Mouse (Mus musculus) cerebellum, adult 2 months (tissue): ENCODE data around the gene Ctc1. TPM values are rescaled to one million over a fixed set of nuclear protein-coding genes. Genes with fewer than 3 reads are reported as not detected.
A peak's percentile ranks its signal among the peaks of the same experiment; 100 is the strongest.

Source experiments
- DNase-seq, 2 experiments: peaks; one replicate each; pipeline ENCODE4 v3.0.0; 2021
- H3K27ac ChIP-seq: fragments of 200-500 bp; 2 replicates; pipeline ENCODE4 v1.5.1; 2012; ENCODE audit warnings: low read length, control low read depth, inconsistent platforms; ENCODE audit not compliant: insufficient read depth
- H3K27me3 ChIP-seq: fragments of 200-500 bp; 2 replicates; pipeline ENCODE4 v1.6.1; 2012; ENCODE audit warnings: inconsistent platforms, mild to moderate bottlenecking, low read length, moderate library complexity; ENCODE audit not compliant: control insufficient read depth, insufficient read depth
- H3K4me1 ChIP-seq: fragments of 200-500 bp; 2 replicates; pipeline ENCODE4 v1.6.1; 2011; ENCODE audit warnings: low read length; ENCODE audit not compliant: control insufficient read depth, insufficient read depth
- H3K4me3 ChIP-seq: fragments of 200-500 bp; replicated peaks from 2 replicates; pipeline ENCODE3; 2011; ENCODE audit warnings: mild to moderate bottlenecking, low read depth, low read length, control low read depth; ENCODE audit not compliant: insufficient read depth
- CTCF ChIP-seq: fragments of 200-500 bp; IDR thresholded peaks from 2 replicates; pipeline ENCODE4 v1.5.1; 2011; ENCODE audit warnings: low read depth, mild to moderate bottlenecking, control low read depth, low read length, moderate library complexity, borderline replicate concordance; ENCODE audit not compliant: insufficient read depth
- POLR2A ChIP-seq: fragments of 200-500 bp; IDR thresholded peaks from 2 replicates; pipeline ENCODE4 v1.6.1; 2011; ENCODE audit warnings: low read length, control low read depth, borderline replicate concordance; ENCODE audit not compliant: insufficient read depth
- WGBS: fragments of 180-500 bp; shearing (Covaris S2); methylation state at CpG from one replicate; pipeline ENCODE4 v1.1.7; 2018; 5-methylcytosine and 5-hydroxymethylcytosine counted together
- polyA plus RNA-seq: library from polyadenylated mRNA; depleted of rRNA; stranded (reverse); fragments of >200 nt; gene quantifications from 2 replicates; pipeline ENCODE4 v1.2.3, GENCODE M21; 2012

The Ctc1 gene
- polyA plus RNA-seq, 1 experiment, result 46.3 TPM

DNA sequence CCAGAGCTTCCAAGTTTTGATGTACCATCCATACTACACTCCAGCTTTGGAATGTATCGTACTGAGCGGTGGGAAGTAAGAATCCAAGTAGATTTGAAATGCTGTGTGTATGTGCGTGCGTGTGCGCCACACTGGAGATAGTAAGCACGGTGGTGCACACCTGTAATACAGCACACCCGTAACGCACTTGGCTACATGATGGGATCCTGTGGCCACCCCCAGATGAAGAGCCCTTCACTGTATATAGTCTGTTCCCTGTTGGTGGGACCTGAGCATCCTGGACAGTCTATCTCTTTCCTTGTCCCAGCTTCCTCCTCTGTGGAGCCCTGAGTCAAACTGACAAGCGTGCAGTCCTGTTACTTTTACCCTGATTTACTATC lies 30.7 kb downstream of the Ctc1 start:
- WGBS, result 23% methylated on average over 9 of the region's 9 CpGs
- no peaks in the 10 kb centered on the region for H3K4me1 ChIP-seq
- H3K27me3 ChIP-seq, result no peaks in the 10 kb centered on the region
- H3K4me3 ChIP-seq, result no peak overlapping the region
- H3K27ac ChIP-seq, result no peak overlapping the region
- TF ChIP-seq CTCF, result no peak
- no peak for TF ChIP-seq POLR2A
- no peak for DNase-seq

GRCm38 (mm10) chr11:69047592-69047991 lies 31.9 kb downstream of the Ctc1 start:
- TF ChIP-seq POLR2A (no peak), CTCF (no peak)
- DNase-seq, result no peak
- no peak overlapping the region for H3K27ac ChIP-seq
- no peaks in the 10 kb centered on the region for H3K27me3 ChIP-seq
- H3K4me3 ChIP-seq, result no peak overlapping the region
- H3K4me1 ChIP-seq, result no peaks in the 10 kb centered on the region
- WGBS, result 77% methylated on average over 12 of the region's 12 CpGs

- no peak for DNase-seq
- H3K27me3 ChIP-seq, result no peaks in the 10 kb centered on the region
- no peak overlapping the region for H3K27ac ChIP-seq
- 87% methylated on average over 14 of the region's 14 CpGs for WGBS
- TF ChIP-seq CTCF (no peak), POLR2A (no peak)
- no peak overlapping the region for H3K4me3 ChIP-seq
- H3K4me1 ChIP-seq, result no peaks in the 10 kb centered on the region
Measured at GRCm38 (mm10) chr11:69048151-69048550, 32.4 kb downstream of the Ctc1 start.

DNA sequence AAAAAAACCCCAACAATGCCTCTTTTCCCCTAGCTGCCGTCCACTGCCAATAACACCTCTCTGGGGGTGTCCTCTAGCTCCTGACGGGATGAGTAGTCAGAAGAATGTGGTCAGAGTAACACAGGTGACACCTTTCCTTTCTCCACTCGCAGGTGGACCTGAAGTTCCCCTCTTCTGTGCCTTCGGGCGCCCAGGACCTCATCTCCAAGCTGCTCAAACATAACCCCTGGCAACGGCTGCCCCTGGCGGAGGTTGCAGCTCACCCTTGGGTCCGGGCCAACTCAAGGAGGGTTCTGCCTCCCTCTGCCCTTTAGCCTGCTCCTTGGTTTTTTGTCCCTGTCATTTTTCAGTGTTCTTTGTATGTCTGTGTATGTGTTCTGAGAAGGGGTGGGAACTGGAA lies 35.0 kb downstream of the Ctc1 start:
- H3K27me3 ChIP-seq, result no peaks in the 10 kb centered on the region
- 63% methylated on average over 8 of the region's 8 CpGs for WGBS
- H3K27ac ChIP-seq, result no peak overlapping the region
- no peak for DNase-seq
- no peaks in the 10 kb centered on the region for H3K4me1 ChIP-seq
- TF ChIP-seq POLR2A, result no peak
- no peak for TF ChIP-seq CTCF
- no peak overlapping the region for H3K4me3 ChIP-seq

- H3K4me1 ChIP-seq, result no peaks in the 10 kb centered on the region
- WGBS, result 78% methylated on average over 4 of the region's 4 CpGs
- H3K27me3 ChIP-seq, result no peaks in the 10 kb centered on the region
- H3K4me3 ChIP-seq, result no peak overlapping the region
- H3K27ac ChIP-seq, result no peak overlapping the region
- DNase-seq, result no peak
- TF ChIP-seq CTCF (no peak), POLR2A (no peak)
Measured at GRCm38 (mm10) chr11:69051771-69052170, 36.1 kb downstream of the Ctc1 start.

GRCm38 (mm10) chr11:69052824-69053421 lies 37.2 kb downstream of the Ctc1 start:
- DNase-seq, result no peak
- no peak for TF ChIP-seq CTCF
- no peak for TF ChIP-seq POLR2A
- Histone ChIP-seq H3K27ac (no peak overlapping the region), H3K27me3 (no peaks in the 10 kb centered on the region), H3K4me3 (no peak overlapping the region), H3K4me1 (no peaks in the 10 kb centered on the region; the same call in 1 of the 2 replicates)
- WGBS, result 88% methylated on average over 2 of the region's 2 CpGs

DNA sequence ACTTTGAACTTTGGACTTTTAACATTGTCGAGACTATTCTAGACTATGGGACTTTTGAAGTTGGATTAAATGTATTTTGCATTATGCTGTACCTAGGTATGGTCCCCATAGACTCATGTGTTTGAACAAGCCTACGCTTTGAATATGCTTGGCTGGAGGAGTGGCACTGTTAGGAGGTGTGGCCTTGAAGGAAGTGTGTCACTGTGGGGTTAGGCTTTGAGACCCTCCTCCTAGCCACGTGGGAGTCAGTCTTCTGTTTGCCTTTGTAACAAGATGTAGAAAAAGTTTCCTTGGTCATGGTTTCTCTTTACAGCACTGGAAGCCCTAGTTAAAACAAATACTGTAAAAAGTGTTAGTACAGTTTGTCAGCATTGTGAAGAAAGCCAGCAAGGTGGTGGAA lies 38.1 kb downstream of the Ctc1 start:
- no peaks in the 10 kb centered on the region; the same call in 1 of the 2 replicates for H3K4me1 ChIP-seq
- no peak overlapping the region for H3K27ac ChIP-seq
- TF ChIP-seq POLR2A (no peak), CTCF (no peak)
- DNase-seq, result no peak
- H3K27me3 ChIP-seq, result no peaks in the 10 kb centered on the region
- 74% methylated on average over 3 of the region's 3 CpGs for WGBS
- no peak overlapping the region for H3K4me3 ChIP-seq

- H3K27me3 ChIP-seq, result no peaks in the 10 kb centered on the region
- TF ChIP-seq CTCF (no peak), POLR2A (no peak)
- peak overlapping the region; percentile 84 for H3K4me3 ChIP-seq
- 63% methylated on average over 2 of the region's 2 CpGs for WGBS
- no peak for DNase-seq
- peaks cover 4% of the 10 kb centered on the region; the same call in 1 of the 2 replicates for H3K4me1 ChIP-seq
- H3K27ac ChIP-seq, result peak overlapping the region; percentile 81; the same call in 1 of the 2 replicates
Measured at GRCm38 (mm10) chr11:69058265-69058664, 42.6 kb downstream of the Ctc1 start.
